Mouse (Mus musculus): ENCODE measurements around the gene Relb. TPM values are rescaled to one million over a fixed set of nuclear protein-coding genes. Genes with fewer than 3 reads are reported as not detected.

The Relb gene
- 100 to 1,000 TPM in 1 of 2 experiments, 10 to 100 TPM in 1; 94.7 to 102 TPM for total RNA-seq (2023)

GRCm38 (mm10) chr7:19629361-19629734 lies at the start of gene Relb:
Gene Relb, minus strand, starts transcription at chr7:19629438.

GRCm38 (mm10) chr7:19677872-19678271 lies 48.6 kb upstream of the Relb start, which contains the start of gene Apoc2:
Gene Apoc2, minus strand, starts transcription at chr7:19677941.

GRCm38 (mm10) chr7:19664955-19665841 lies 36.0 kb upstream of the Relb start, which contains the start of gene Clptm1:
Gene Clptm1, minus strand, starts transcription at chr7:19665033.

GRCm38 (mm10) chr7:19603849-19604605 lies 25.2 kb downstream of the Relb start, which contains the start of gene Clasrp:
Gene Clasrp, minus strand, starts transcription at chr7:19604486.

DNA sequence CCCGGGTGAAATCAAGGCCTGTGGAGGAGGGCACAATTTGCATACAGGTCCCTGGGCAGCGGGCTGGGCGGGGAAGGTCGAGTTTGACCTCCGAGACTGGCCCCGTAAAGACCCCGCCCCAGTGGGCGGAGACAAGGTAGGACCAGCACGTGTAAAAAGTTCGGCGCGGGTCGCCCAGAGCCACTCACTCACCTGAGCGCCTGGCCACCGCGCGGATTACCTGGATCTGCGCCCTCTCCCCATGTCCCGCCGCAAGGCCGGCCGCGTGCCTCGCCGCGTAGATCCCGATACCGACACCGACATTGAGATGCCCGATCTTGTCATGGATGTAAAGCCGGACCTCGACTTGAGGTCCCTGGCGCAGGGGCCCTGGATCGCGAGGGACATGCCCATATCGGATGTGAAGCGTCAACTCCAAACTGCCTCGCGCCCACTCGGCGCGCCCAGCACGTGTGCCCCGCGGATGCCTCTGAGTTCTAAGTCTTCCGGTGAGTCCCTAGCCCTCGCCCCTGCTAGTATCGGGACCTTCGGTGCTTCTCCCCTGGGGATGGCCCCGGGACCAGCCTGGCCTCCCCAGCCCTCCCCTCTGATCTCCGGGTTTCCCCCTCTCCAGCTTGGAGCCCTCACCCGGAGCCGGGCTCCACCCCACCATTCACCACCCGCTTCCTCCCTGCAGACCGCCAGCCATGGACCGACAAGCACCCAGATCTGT lies 51.9 kb downstream of the Relb start, which contains the start of the genes Zfp296 and Gemin7:
Gene Zfp296 (plus strand): TSS at position 147 of the 712 bp plus-strand sequence.
Gene Gemin7 (minus strand): TSS at position 455 of the 712 bp plus-strand sequence.

GRCm38 (mm10) chr7:19562643-19563410 lies 66.4 kb downstream of the Relb start, which contains the start of gene Ppp1r37:
Gene Ppp1r37, minus strand, starts transcription at chr7:19563076.

Other genes starting within 250 kb of the Relb start
- gene Ercc2, start 247.4 kb downstream of the Relb start, total RNA-seq (2023), result 10 to 100 TPM; 57.0 to 80.3 TPM
- gene Klc3, start 225.3 kb downstream of the Relb start, total RNA-seq (2023), result 1 to 10 TPM; 1.9 to 2.2 TPM
- under 1 TPM; 0.44 TPM for gene Ckm, start 224.7 kb downstream of the Relb start, total RNA-seq (2023)
- gene Mark4, start 170.6 kb downstream of the Relb start, total RNA-seq (2023), result 10 to 100 TPM; 29.5 to 30.7 TPM
- not detected for gene Exoc3l2, start 166.1 kb downstream of the Relb start, total RNA-seq (2023)
- gene Bloc1s3, start 121.1 kb downstream of the Relb start, total RNA-seq (2023), result 1 to 10 TPM; 5.8 to 6.5 TPM
- 10 to 100 TPM; 30.2 to 34.6 TPM for gene Trappc6a, start 121.0 kb downstream of the Relb start, total RNA-seq (2023)
- gene Nkpd1, start 111.6 kb downstream of the Relb start, total RNA-seq (2023), result under 1 TPM; 0.55 to 0.62 TPM
- 10 to 100 TPM; 58.2 to 64.2 TPM for gene Ppp1r37, start 66.4 kb downstream of the Relb start, total RNA-seq (2023)
- 10 to 100 TPM; 14.4 to 17.4 TPM for gene Zfp296, start 52.2 kb downstream of the Relb start, total RNA-seq (2023)
- 10 to 100 TPM; 88.5 to 93.3 TPM for gene Gemin7, start 51.8 kb downstream of the Relb start, total RNA-seq (2023)
- 100 to 1,000 TPM; 111 to 118 TPM for gene Clasrp, start 25.0 kb downstream of the Relb start, total RNA-seq (2023)
- gene Clptm1, start 35.6 kb upstream of the Relb start, total RNA-seq (2023), result 10 to 100 TPM; 80.3 to 90.7 TPM
- gene Apoc2, start 48.5 kb upstream of the Relb start, total RNA-seq (2023), result not detected
- not detected for gene Gm44805, start 52.0 kb upstream of the Relb start, total RNA-seq (2023)
- not detected for gene Apoc4, start 52.0 kb upstream of the Relb start, total RNA-seq (2023)
- gene Apoc1, start 63.2 kb upstream of the Relb start, total RNA-seq (2023), result not detected
- gene Apoe, start 69.8 kb upstream of the Relb start, total RNA-seq (2023), result 10 to 100 TPM; 81.0 to 81.5 TPM
- gene Tomm40, start 86.0 kb upstream of the Relb start, total RNA-seq (2023), result 10 to 100 TPM; 55.4 to 63.8 TPM
- gene Nectin2, start 121.0 kb upstream of the Relb start, total RNA-seq (2023), result not detected
- not detected for gene Bcam, start 141.6 kb upstream of the Relb start, total RNA-seq (2023)
- gene Cblc, start 167.4 kb upstream of the Relb start, total RNA-seq (2023), result 1 to 10 TPM in 1 of 2 experiments, not detected in 1; 1.8 TPM
- 10 to 100 TPM; 64.0 to 80.4 TPM for gene Bcl3, start 193.3 kb upstream of the Relb start, total RNA-seq (2023)
- gene Gm19345, start 222.6 kb upstream of the Relb start, total RNA-seq (2023), result not detected
- gene Ceacam16, start 231.9 kb upstream of the Relb start, total RNA-seq (2023), result 10 to 100 TPM; 14.4 to 16.7 TPM